Mouse (Mus musculus): Measurements from ENCODE around the gene Foxc1. TPM values are rescaled to one million over a fixed set of nuclear protein-coding genes. Genes with fewer than 3 reads are reported as not detected.

The Foxc1 gene
- 0.18 and 0.28 TPM in 2 replicates for polyA plus RNA-seq (2015; fragmentation: Nextera tagmentation; extraction: Ambion mirVana)

GRCm38 (mm10) chr13:31806428-31806832, at the start of gene Foxc1:
Foxc1 (plus strand) TSS chr13:31806633.
- H3K4me1 ChIP-seq: peaks cover 39% of the 10 kb centered on the region
- H3K36me3 ChIP-seq: no peaks in the 10 kb centered on the region
- WGBS: 0% methylated on average over 36 of the region's 40 CpGs
- H3K4me3 ChIP-seq (replicated peaks): peak within 1 kb of the TSS; percentile 56
- peak within 1 kb of the TSS; percentile 41 for H3K27ac ChIP-seq
- peaks cover 72% of the 10 kb centered on the region for H3K27me3 ChIP-seq (replicated peaks)
- peak within 1 kb of the TSS; percentile 99 for H3K4me2 ChIP-seq
- H3K9me3 ChIP-seq: no peaks in the 10 kb centered on the region
- peak within 1 kb of the TSS; percentile 14 for H3K9ac ChIP-seq
- peak; percentile 86 for ATAC-seq (ENCODE audit: insufficient read depth, low FRiP score, low read depth)

GRCm38 (mm10) chr13:31760411-31760810, 46.0 kb upstream of the Foxc1 start:
- Histone ChIP-seq H3K27me3 (replicated peaks) (no peaks in the 10 kb centered on the region), H3K9ac (no peak overlapping the region), H3K4me3 (replicated peaks) (no peak overlapping the region), H3K9me3 (no peaks in the 10 kb centered on the region), H3K27ac (no peak overlapping the region), H3K36me3 (no peaks in the 10 kb centered on the region), H3K4me2 (no peak overlapping the region), H3K4me1 (no peaks in the 10 kb centered on the region)
- ATAC-seq (ENCODE audit: insufficient read depth, low FRiP score, low read depth): peak; percentile 35; the same call in 1 of the 2 replicates
- WGBS: 23% methylated on average over 4 of the region's 4 CpGs

- Histone ChIP-seq H3K9ac (no peak overlapping the region), H3K4me1 (no peaks in the 10 kb centered on the region), H3K4me2 (no peak overlapping the region), H3K4me3 (replicated peaks) (no peak overlapping the region), H3K9me3 (no peaks in the 10 kb centered on the region), H3K36me3 (no peaks in the 10 kb centered on the region), H3K27me3 (replicated peaks) (no peaks in the 10 kb centered on the region), H3K27ac (no peak overlapping the region)
- 76% methylated on average over 4 of the region's 4 CpGs for WGBS
- ATAC-seq (ENCODE audit: insufficient read depth, low FRiP score, low read depth): no peak
Observed at GRCm38 (mm10) chr13:31761057-31761456, 45.4 kb upstream of the Foxc1 start.

GRCm38 (mm10) chr13:31764419-31764818, 42.0 kb upstream of the Foxc1 start:
- no peak overlapping the region for H3K4me3 ChIP-seq (replicated peaks)
- H3K4me2 ChIP-seq: no peak overlapping the region
- ATAC-seq (ENCODE audit: insufficient read depth, low FRiP score, low read depth): no peak
- H3K36me3 ChIP-seq: no peaks in the 10 kb centered on the region
- 94% methylated on average over 3 of the region's 3 CpGs for WGBS
- H3K27ac ChIP-seq: no peak overlapping the region
- no peaks in the 10 kb centered on the region for H3K9me3 ChIP-seq
- no peaks in the 10 kb centered on the region for H3K27me3 ChIP-seq (replicated peaks)
- H3K4me1 ChIP-seq: no peaks in the 10 kb centered on the region
- H3K9ac ChIP-seq: no peak overlapping the region

- Histone ChIP-seq H3K36me3 (no peaks in the 10 kb centered on the region), H3K4me2 (no peak overlapping the region), H3K9me3 (no peaks in the 10 kb centered on the region), H3K4me1 (no peaks in the 10 kb centered on the region), H3K4me3 (replicated peaks) (no peak overlapping the region), H3K27me3 (replicated peaks) (no peaks in the 10 kb centered on the region), H3K27ac (no peak overlapping the region), H3K9ac (no peak overlapping the region)
- 85% methylated on average over 2 of the region's 2 CpGs for WGBS
- no peak for ATAC-seq (ENCODE audit: insufficient read depth, low FRiP score, low read depth)
Observed at GRCm38 (mm10) chr13:31765564-31765963, 40.9 kb upstream of the Foxc1 start.

GRCm38 (mm10) chr13:31772882-31773281, 33.6 kb upstream of the Foxc1 start:
- Histone ChIP-seq H3K27me3 (replicated peaks) (no peaks in the 10 kb centered on the region), H3K27ac (no peak overlapping the region), H3K4me2 (no peak overlapping the region), H3K36me3 (no peaks in the 10 kb centered on the region), H3K4me1 (no peaks in the 10 kb centered on the region), H3K4me3 (replicated peaks) (no peak overlapping the region), H3K9me3 (no peaks in the 10 kb centered on the region), H3K9ac (no peak overlapping the region)
- no peak for ATAC-seq (ENCODE audit: insufficient read depth, low FRiP score, low read depth)
- WGBS: 81% methylated on average over 5 of the region's 5 CpGs

- whole genome bisulfite sequencing: 76% methylated on average over 5 of the region's 5 CpGs
- Histone ChIP-seq H3K9me3 (no peaks in the 10 kb centered on the region), H3K27ac (no peak overlapping the region), H3K27me3 (replicated peaks) (no peaks in the 10 kb centered on the region), H3K9ac (no peak overlapping the region), H3K4me2 (no peak overlapping the region), H3K4me3 (replicated peaks) (no peak overlapping the region), H3K36me3 (no peaks in the 10 kb centered on the region), H3K4me1 (0 out of 2 replicates have a peak, but pooled peaks cover 3% of the 10 kb centered on the region)
- ATAC-seq (ENCODE audit: insufficient read depth, low FRiP score, low read depth): no peak
Observed at GRCm38 (mm10) chr13:31775762-31776161, 30.7 kb upstream of the Foxc1 start.

GRCm38 (mm10) chr13:31779281-31779981, 27.0 kb upstream of the Foxc1 start:
- 0 out of 2 replicates have a peak overlapping the region, but pooled peaks have one; percentile 19 for H3K4me2 ChIP-seq
- H3K4me3 ChIP-seq (replicated peaks): no peak overlapping the region
- 49% methylated on average over 17 of the region's 17 CpGs for WGBS
- H3K27me3 ChIP-seq (replicated peaks): no peaks in the 10 kb centered on the region
- H3K9ac ChIP-seq: no peak overlapping the region
- no peak overlapping the region for H3K27ac ChIP-seq
- 0 out of 2 replicates have a peak, but pooled peaks cover 3% of the 10 kb centered on the region for H3K4me1 ChIP-seq
- no peaks in the 10 kb centered on the region for H3K36me3 ChIP-seq
- peak; percentile 18; the same call in 1 of the 2 replicates for ATAC-seq (ENCODE audit: insufficient read depth, low FRiP score, low read depth)
- no peaks in the 10 kb centered on the region for H3K9me3 ChIP-seq

GRCm38 (mm10) chr13:31780299-31780698, 26.1 kb upstream of the Foxc1 start:
- Histone ChIP-seq H3K4me1 (0 out of 2 replicates have a peak, but pooled peaks cover 3% of the 10 kb centered on the region), H3K9ac (no peak overlapping the region), H3K27ac (no peak overlapping the region), H3K27me3 (replicated peaks) (no peaks in the 10 kb centered on the region), H3K4me2 (no peak overlapping the region), H3K4me3 (replicated peaks) (no peak overlapping the region), H3K9me3 (no peaks in the 10 kb centered on the region), H3K36me3 (no peaks in the 10 kb centered on the region)
- 86% methylated on average over 3 of the region's 3 CpGs for WGBS
- no peak for ATAC-seq (ENCODE audit: insufficient read depth, low FRiP score, low read depth)

- H3K4me2 ChIP-seq: no peak overlapping the region
- WGBS: 90% methylated on average over 2 of the region's 2 CpGs
- H3K4me3 ChIP-seq (replicated peaks): no peak overlapping the region
- H3K9ac ChIP-seq: no peak overlapping the region
- ATAC-seq (ENCODE audit: insufficient read depth, low FRiP score, low read depth): no peak
- no peaks in the 10 kb centered on the region for H3K36me3 ChIP-seq
- no peaks in the 10 kb centered on the region for H3K9me3 ChIP-seq
- 0 out of 2 replicates have a peak, but pooled peaks cover 3% of the 10 kb centered on the region for H3K4me1 ChIP-seq
- H3K27me3 ChIP-seq (replicated peaks): no peaks in the 10 kb centered on the region
- no peak overlapping the region for H3K27ac ChIP-seq
Observed at GRCm38 (mm10) chr13:31782063-31782462, 24.4 kb upstream of the Foxc1 start.

- Histone ChIP-seq H3K27ac (no peak overlapping the region), H3K27me3 (replicated peaks) (no peaks in the 10 kb centered on the region), H3K4me2 (no peak overlapping the region), H3K4me1 (no peaks in the 10 kb centered on the region), H3K9me3 (no peaks in the 10 kb centered on the region), H3K36me3 (no peaks in the 10 kb centered on the region), H3K9ac (no peak overlapping the region), H3K4me3 (replicated peaks) (no peak overlapping the region)
- WGBS: 53% methylated on average over 7 of the region's 7 CpGs
- no peak for ATAC-seq (ENCODE audit: insufficient read depth, low FRiP score, low read depth)
Observed at GRCm38 (mm10) chr13:31784757-31785156, 21.7 kb upstream of the Foxc1 start.

- H3K27me3 ChIP-seq (replicated peaks): 0 out of 2 replicates have a peak, but pooled peaks cover 4% of the 10 kb centered on the region
- H3K9ac ChIP-seq: no peak overlapping the region
- H3K4me2 ChIP-seq: peak overlapping the region; percentile 45
- H3K27ac ChIP-seq: no peak overlapping the region
- H3K4me3 ChIP-seq (replicated peaks): peak overlapping the region; percentile 20
- WGBS: 9% methylated on average over 17 of the region's 17 CpGs
- ATAC-seq (ENCODE audit: insufficient read depth, low FRiP score, low read depth): 0 out of 2 replicates have a peak, but pooled peaks have one; percentile 31
- peaks cover 2% of the 10 kb centered on the region; the same call in 1 of the 2 replicates for H3K4me1 ChIP-seq
- no peaks in the 10 kb centered on the region for H3K36me3 ChIP-seq
- no peaks in the 10 kb centered on the region for H3K9me3 ChIP-seq
Observed at GRCm38 (mm10) chr13:31792480-31793132, 13.8 kb upstream of the Foxc1 start.
